Mouse (Mus musculus) midbrain, embryonic 14.5 days (tissue): ENCODE measurements around the gene Gm9513. TPM values are rescaled to one million over a fixed set of nuclear protein-coding genes. Genes with fewer than 3 reads are reported as not detected.

Experiments used
- ATAC-seq: fragments of 200-750 bp; cut with Nextera tagmentation; 2 replicates; pipeline ENCODE4 v1.8.0; 2017; ENCODE audit warnings: moderate number of reproducible peaks, moderate library complexity; ENCODE audit not compliant: low FRiP score, low TSS enrichment
- DNase-seq: peaks from one replicate; pipeline ENCODE4 v3.0.0-alpha.2; 2015
- H3K27ac ChIP-seq: fragments of 300-500 bp; sonication (generic); replicated peaks from 2 replicates; pipeline ENCODE4 v1.5.1; 2014; ENCODE audit warnings: mild to moderate bottlenecking, low read depth, low read length, moderate library complexity
- H3K27me3 ChIP-seq: fragments of 300-500 bp; sonication (generic); 2 replicates; pipeline ENCODE4 v1.6.1; 2014; ENCODE audit warnings: low read length, control low read depth, mixed read lengths; ENCODE audit not compliant: control insufficient read depth, insufficient read depth
- H3K36me3 ChIP-seq: fragments of 300-500 bp; sonication (generic); 2 replicates; pipeline ENCODE4 v1.6.1; 2014; ENCODE audit warnings: low read length, control low read depth; ENCODE audit not compliant: control insufficient read depth, insufficient read depth
- H3K4me1 ChIP-seq: fragments of 300-500 bp; sonication (generic); 2 replicates; pipeline ENCODE4 v1.6.1; 2014; ENCODE audit warnings: mild to moderate bottlenecking, antibody characterized with exemption, low read length, control low read depth; ENCODE audit not compliant: control insufficient read depth, insufficient read depth
- H3K4me2 ChIP-seq: fragments of 300-500 bp; sonication (generic); 2 replicates; pipeline ENCODE4 v1.6.1; 2014; ENCODE audit warnings: mild to moderate bottlenecking, low read length, moderate library complexity
- H3K4me3 ChIP-seq: fragments of 300-500 bp; sonication (generic); replicated peaks from 2 replicates; pipeline ENCODE4 v1.5.1; 2014; ENCODE audit warnings: low read depth, low read length
- H3K9ac ChIP-seq: fragments of 300-500 bp; sonication (generic); replicated peaks from 2 replicates; pipeline ENCODE4 v1.6.1; 2014; ENCODE audit warnings: mild to moderate bottlenecking, low read length, moderate library complexity
- H3K9me3 ChIP-seq: fragments of 300-500 bp; sonication (generic); 2 replicates; pipeline ENCODE4 v1.6.1; 2016; ENCODE audit warnings: low read length, control low read depth, mixed read lengths; ENCODE audit not compliant: control insufficient read depth
- WGBS: fragments of 180-500 bp; shearing (Covaris S2); extraction: QIAGEN DNeasy Blood & Tissue Kit; methylation state at CpG from one replicate; pipeline ENCODE4 v1.1.7; 2014; 5-methylcytosine and 5-hydroxymethylcytosine counted together
- polyA plus RNA-seq: library from polyadenylated mRNA; unstranded; fragments of >200 nt; fragmentation: Nextera tagmentation; extraction: Ambion mirVana; gene quantifications from 2 replicates; pipeline ENCODE4 v1.2.1, GENCODE M21; 2014

Gene Gm9513
- not detected in 2 replicates for polyA plus RNA-seq

DNA sequence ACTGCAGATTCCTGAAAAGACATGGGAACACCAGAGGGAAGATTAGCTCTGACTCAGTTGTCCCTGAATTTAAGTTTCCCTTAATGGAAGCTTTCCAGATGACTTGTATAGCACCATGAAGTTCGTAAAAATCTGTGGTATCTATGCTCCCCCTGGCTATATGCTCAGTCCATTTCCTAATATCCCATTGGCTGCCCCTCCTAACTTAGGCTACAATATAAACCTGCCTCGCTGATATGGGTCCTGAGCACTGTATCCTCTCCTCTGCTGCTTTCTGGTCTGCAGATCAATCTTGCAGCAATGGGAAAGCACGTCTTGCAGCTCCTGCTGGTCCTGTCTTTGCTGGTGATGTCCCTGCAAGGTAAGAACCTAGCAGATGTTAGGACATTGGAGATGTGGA is at the start of gene Gm9513:
Gene Gm9513 (plus strand): TSS at position 301 of the 400 bp plus-strand sequence.
- Histone ChIP-seq H3K27ac (no peak within 1 kb of the TSS), H3K4me3 (no peak within 1 kb of the TSS), H3K36me3 (no peaks in the 10 kb centered on the region), H3K9ac (no peak within 1 kb of the TSS), H3K4me1 (no peaks in the 10 kb centered on the region), H3K4me2 (no peak within 1 kb of the TSS), H3K27me3 (no peaks in the 10 kb centered on the region), H3K9me3 (peaks cover 20% of the 10 kb centered on the region)
- ATAC-seq = no peak
- 66% methylated on average over 3 of the region's 3 CpGs for WGBS
- no peak for DNase-seq

DNA sequence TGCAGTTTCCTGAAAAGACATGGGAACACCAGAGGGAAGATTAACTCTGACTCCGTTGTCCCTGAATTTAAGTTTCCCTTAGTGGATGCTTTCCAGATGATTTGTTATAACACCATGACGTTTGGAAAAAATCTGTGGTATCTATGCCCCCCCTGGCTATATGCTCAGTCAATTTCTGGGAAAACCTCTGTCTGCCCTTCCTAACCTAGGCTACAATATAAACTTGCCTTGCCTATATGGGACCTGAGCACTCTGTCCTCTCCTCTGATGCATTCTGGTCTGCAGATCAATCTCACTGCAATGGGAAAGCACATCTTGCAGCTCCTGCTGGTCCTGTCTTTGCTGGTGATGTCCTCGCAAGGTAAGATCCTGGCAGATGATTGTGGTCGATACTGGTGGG is 43.9 kb upstream of the Gm9513 start, which contains the start of gene Gm7257:
Gene Gm7257 (plus strand): TSS at position 301 of the 400 bp plus-strand sequence.
- H3K27ac ChIP-seq = no peak within 1 kb of the TSS
- DNase-seq (no peak), ATAC-seq (no peak)
- H3K4me3 ChIP-seq = no peak within 1 kb of the TSS
- no peaks in the 10 kb centered on the region for H3K36me3 ChIP-seq
- H3K4me2 ChIP-seq = no peak within 1 kb of the TSS
- no peak within 1 kb of the TSS for H3K9ac ChIP-seq
- H3K27me3 ChIP-seq = no peaks in the 10 kb centered on the region
- H3K9me3 ChIP-seq = peaks cover 19% of the 10 kb centered on the region
- H3K4me1 ChIP-seq = no peaks in the 10 kb centered on the region
- WGBS = 78% methylated on average over 4 of the region's 4 CpGs

DNA sequence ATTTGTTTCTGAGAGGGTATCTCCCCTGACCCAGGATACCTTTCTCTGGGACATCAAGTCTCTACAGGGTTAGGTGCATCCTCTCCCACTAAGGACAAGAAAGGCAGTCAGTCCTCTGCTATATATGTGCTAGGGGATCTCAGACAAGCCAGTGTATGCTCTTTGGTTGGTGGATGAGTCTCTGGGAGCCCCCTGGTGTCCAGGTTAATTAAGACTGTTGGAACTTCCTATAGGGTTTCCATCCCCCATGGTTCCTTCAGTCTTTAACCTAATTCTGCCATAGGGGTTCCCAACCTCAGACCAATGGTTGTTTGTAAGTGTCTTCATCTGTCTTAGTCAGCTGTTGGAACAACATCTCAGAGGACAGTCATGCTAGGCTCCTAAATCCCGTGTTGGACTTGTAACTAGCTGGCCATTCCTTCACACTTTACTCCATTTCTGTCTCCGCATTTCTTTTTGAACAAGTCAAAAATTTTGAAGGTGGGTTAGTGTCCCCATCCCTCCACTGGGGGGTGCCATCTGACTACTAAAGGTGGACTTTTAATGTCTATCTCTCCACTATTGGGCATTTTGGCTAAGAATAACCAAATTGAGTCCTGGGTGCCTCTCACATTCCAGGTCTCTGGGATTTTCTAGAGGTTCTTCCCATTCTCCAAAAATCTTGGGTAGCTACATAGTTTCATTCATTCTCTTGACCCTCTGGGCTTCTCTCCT is 40.2 kb upstream of the Gm9513 start:
- ATAC-seq (no peak), DNase-seq (no peak)
- Histone ChIP-seq H3K4me2 (no peak overlapping the region), H3K4me3 (no peak overlapping the region), H3K27me3 (no peaks in the 10 kb centered on the region), H3K36me3 (no peaks in the 10 kb centered on the region), H3K9ac (no peak overlapping the region), H3K9me3 (peaks cover 19% of the 10 kb centered on the region), H3K27ac (no peak overlapping the region), H3K4me1 (no peaks in the 10 kb centered on the region)
- WGBS = 46% methylated on average over 2 of the region's 2 CpGs

DNA sequence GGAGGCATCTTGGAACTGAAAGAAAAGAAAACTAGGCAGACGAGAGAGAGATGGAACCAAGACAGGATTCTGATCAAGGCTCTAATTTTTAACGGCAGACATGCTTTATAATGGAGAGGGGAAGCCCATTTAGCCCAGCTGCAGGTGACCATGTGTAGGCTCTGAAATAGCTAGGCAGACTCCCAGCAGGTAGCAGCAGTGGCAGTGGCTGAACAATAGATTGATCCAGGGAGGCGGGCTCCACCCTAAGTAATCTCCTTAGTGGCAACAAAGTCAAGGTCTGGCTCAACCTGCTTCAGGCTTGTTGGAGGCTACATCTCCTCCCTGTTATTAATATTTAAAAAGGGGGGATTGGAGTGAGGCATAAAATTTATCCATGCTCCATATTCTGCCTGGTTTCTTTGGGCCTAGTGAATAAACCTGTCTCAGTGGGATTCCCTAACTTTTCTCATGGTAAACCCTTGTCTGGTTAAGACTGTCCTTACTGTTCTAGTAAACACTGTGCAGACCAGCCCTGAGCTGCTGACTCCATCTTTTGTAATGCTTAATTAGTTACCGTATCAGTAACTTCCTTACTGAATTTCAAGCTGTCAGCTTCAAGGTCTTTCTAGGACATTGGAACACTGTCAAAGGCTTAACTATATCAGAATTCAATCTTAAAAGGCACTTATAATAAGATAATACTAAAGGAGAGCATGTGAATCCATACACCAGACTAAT is 19.2 kb downstream of the Gm9513 start:
- H3K27ac ChIP-seq = no peak overlapping the region
- no peak for DNase-seq
- peaks cover 15% of the 10 kb centered on the region for H3K9me3 ChIP-seq
- no peak for ATAC-seq
- H3K4me1 ChIP-seq = no peaks in the 10 kb centered on the region
- no peak overlapping the region for H3K9ac ChIP-seq
- H3K36me3 ChIP-seq = no peaks in the 10 kb centered on the region
- 86% methylated on average over 4 of the region's 4 CpGs for WGBS
- H3K27me3 ChIP-seq = no peaks in the 10 kb centered on the region
- no peak overlapping the region for H3K4me2 ChIP-seq
- H3K4me3 ChIP-seq = no peak overlapping the region

DNA sequence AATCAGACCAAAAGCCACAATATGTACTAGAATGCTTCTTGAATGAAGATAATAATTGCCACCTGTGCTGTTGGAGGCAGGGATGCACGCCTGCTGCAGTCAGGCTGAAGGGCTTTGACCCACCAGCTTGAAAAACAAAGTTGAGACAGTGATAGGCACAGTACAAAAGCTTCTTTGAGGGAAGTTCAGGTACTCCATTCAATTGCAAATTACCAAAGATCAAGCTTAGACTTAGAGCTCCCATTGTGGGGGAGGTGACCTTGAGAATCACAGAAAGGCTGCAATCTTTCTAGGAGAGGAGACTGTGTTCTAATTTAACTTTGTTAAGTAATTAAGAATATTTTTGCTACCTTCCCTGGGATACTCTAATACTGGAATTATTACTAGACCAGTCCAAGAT is 20.4 kb downstream of the Gm9513 start:
- Histone ChIP-seq H3K4me3 (no peak overlapping the region), H3K9ac (no peak overlapping the region), H3K4me2 (no peak overlapping the region), H3K4me1 (no peaks in the 10 kb centered on the region), H3K36me3 (no peaks in the 10 kb centered on the region), H3K27ac (no peak overlapping the region), H3K9me3 (peaks cover 15% of the 10 kb centered on the region), H3K27me3 (no peaks in the 10 kb centered on the region)
- 55% methylated on average over 1 of the region's 1 CpGs for WGBS
- ATAC-seq = no peak
- DNase-seq = no peak

DNA sequence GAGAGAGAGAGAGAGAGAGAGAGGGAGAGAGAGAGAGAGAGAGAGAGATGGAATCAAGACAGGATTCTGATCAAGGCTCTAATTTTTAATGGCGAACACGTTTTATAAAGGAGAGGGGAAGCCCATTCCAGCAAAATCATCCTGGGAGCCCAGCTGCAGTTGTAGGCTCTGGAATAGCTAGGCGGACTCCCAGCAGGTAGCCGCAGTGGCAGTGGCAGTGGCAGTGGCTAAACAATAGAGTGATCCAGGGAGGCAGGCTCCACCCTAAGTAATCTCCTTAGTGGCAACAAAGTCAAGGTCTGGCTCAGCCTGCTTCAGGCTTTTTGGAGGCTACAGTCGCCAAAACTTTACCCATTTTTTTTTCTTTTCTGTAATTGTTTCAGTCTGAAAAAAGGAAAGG is 28.8 kb downstream of the Gm9513 start:
- 79% methylated on average over 5 of the region's 5 CpGs for WGBS
- ATAC-seq (no peak), DNase-seq (no peak)
- Histone ChIP-seq H3K36me3 (no peaks in the 10 kb centered on the region), H3K4me2 (no peak overlapping the region), H3K9ac (no peak overlapping the region), H3K4me1 (no peaks in the 10 kb centered on the region), H3K27ac (no peak overlapping the region), H3K9me3 (peaks cover 7% of the 10 kb centered on the region), H3K27me3 (no peaks in the 10 kb centered on the region), H3K4me3 (no peak overlapping the region)

Other genes with a start within 250 kb of the Gm9513 start
- gene Gm7257, start 43.8 kb upstream of the Gm9513 start, polyA plus RNA-seq = not detected in 2 replicates
- not detected in 2 replicates for gene Gm5615, start 66.3 kb downstream of the Gm9513 start, polyA plus RNA-seq
- not detected in 2 replicates for gene Gm17689, start 107.0 kb downstream of the Gm9513 start, polyA plus RNA-seq
- not detected in 2 replicates for gene A630095E13Rik, start 167.7 kb downstream of the Gm9513 start, polyA plus RNA-seq
- not detected in 2 replicates for gene Acrv1, start 217.6 kb downstream of the Gm9513 start, polyA plus RNA-seq